Mouse (Mus musculus) left cerebral cortex, postnatal 36 days (tissue): ENCODE data around the gene Gfra1. TPM values are rescaled to one million over a fixed set of nuclear protein-coding genes. Genes with fewer than 3 reads are reported as not detected.
A peak's percentile ranks its signal among the peaks of the same experiment; 100 is the strongest.

Experiments used
- DNase-seq, 2 experiments: peaks; one replicate each; pipeline ENCODE4 v3.0.0; 2021 to 2022; ENCODE audit warnings: low spot score in 2 of 2, mixed read lengths in 1 of 2
- intact Hi-C: fragments of 180-260 bp; cut with DNase I; formaldehyde crosslinking; loops from one replicate; pipeline ENCODE4 v1.15.1; 2025
- total RNA-seq, 2 experiments: library from RNA; stranded (reverse); gene quantifications; 2 replicates each; pipeline ENCODE4 v1.2.3; 2021

Gfra1 gene
- total RNA-seq: 10 to 100 TPM; 33.5 to 36.6 TPM

GRCm38 (mm10) chr19:58455496-58456061 lies at the start of gene Gfra1:
TSS of gene Gfra1 (minus strand) at chr19:58455909.
- intact Hi-C loops: loop anchor here (10.0 kb wide), 1 partner anchor 351 kb away; no protein-coding TSS in a partner anchor
- DNase-seq: peak; percentile 48 to 49

GRCm38 (mm10) chr19:58500049-58500448 lies 44.3 kb upstream of the Gfra1 start:
- intact Hi-C loops: no loop called here
- DNase-seq: no peak

GRCm38 (mm10) chr19:58499420-58499966 lies 43.8 kb upstream of the Gfra1 start:
- DNase-seq: no peak
- intact Hi-C loops: no loop called here

GRCm38 (mm10) chr19:58497106-58497505 lies 41.4 kb upstream of the Gfra1 start:
- intact Hi-C loops: no loop called here
- DNase-seq: no peak

GRCm38 (mm10) chr19:58486686-58487085 lies 31.0 kb upstream of the Gfra1 start:
- intact Hi-C loops: no loop called here
- DNase-seq: no peak

GRCm38 (mm10) chr19:58482373-58482977 lies 26.8 kb upstream of the Gfra1 start:
- intact Hi-C loops: no loop called here
- DNase-seq: no peak

GRCm38 (mm10) chr19:58474251-58474650 lies 18.5 kb upstream of the Gfra1 start:
- intact Hi-C loops: no loop called here
- no peak for DNase-seq

GRCm38 (mm10) chr19:58469421-58469820 lies 13.7 kb upstream of the Gfra1 start:
- intact Hi-C loops: loop anchor here (2.0 to 10.0 kb wide), 4 partner anchors 472 to 815 kb away; no protein-coding TSS in a partner anchor
- peak; percentile 75 to 88 for DNase-seq

GRCm38 (mm10) chr19:58468331-58468730 lies 12.6 kb upstream of the Gfra1 start:
- no peak for DNase-seq
- intact Hi-C loops: loop anchor here (2.0 to 10.0 kb wide), 4 partner anchors 471 to 814 kb away; no protein-coding TSS in a partner anchor

- DNase-seq: no peak
- intact Hi-C loops: loop anchor here (10.0 kb wide), 1 partner anchor 549 kb away; no protein-coding TSS in a partner anchor
These were observed 8.0 kb upstream of the Gfra1 start for GRCm38 (mm10) chr19:58463755-58464154.

- DNase-seq: no peak
- intact Hi-C loops: loop anchor here (10.0 kb wide), 1 partner anchor 546 kb away; no protein-coding TSS in a partner anchor
These were observed 4.8 kb upstream of the Gfra1 start for GRCm38 (mm10) chr19:58460361-58461022.

GRCm38 (mm10) chr19:58456491-58457061 lies 867 bp upstream of the Gfra1 start:
- no peak for DNase-seq

GRCm38 (mm10) chr19:58455061-58455495 lies 631 bp downstream of the Gfra1 start:
- peak; percentile 45 to 48 for DNase-seq
- intact Hi-C loops: loop anchor here (10.0 kb wide), 1 partner anchor 350 kb away; no protein-coding TSS in a partner anchor

More at GRCm38 (mm10) chr19:58456491-58457061, 867 bp upstream of the Gfra1 start:
- intact Hi-C loops: loop anchor here (10.0 kb wide), 1 partner anchor 352 kb away; no protein-coding TSS in a partner anchor

GRCm38 (mm10) chr19:58454261-58455060 lies 1.2 kb downstream of the Gfra1 start:
- intact Hi-C loops: loop anchor here (10.0 kb wide), 1 partner anchor 350 kb away; no protein-coding TSS in a partner anchor
- DNase-seq: peak; percentile 45 to 50

- intact Hi-C loops: loop anchor here (10.0 kb wide), 1 partner anchor 349 kb away; no protein-coding TSS in a partner anchor
- DNase-seq: peak in 1 of 2 experiments; percentile 7
These were observed 2.1 kb downstream of the Gfra1 start for GRCm38 (mm10) chr19:58453581-58453980.

- intact Hi-C loops: loop anchor here (10.0 kb wide), 1 partner anchor 348 kb away; no protein-coding TSS in a partner anchor
- peak in 1 of 2 experiments; percentile 8 for DNase-seq
These were observed 2.7 kb downstream of the Gfra1 start for GRCm38 (mm10) chr19:58452941-58453551.

GRCm38 (mm10) chr19:58452178-58452819 lies 3.4 kb downstream of the Gfra1 start:
- DNase-seq: peak in 1 of 2 experiments; percentile 7
- intact Hi-C loops: loop anchor here (10.0 kb wide), 1 partner anchor 347 kb away; no protein-coding TSS in a partner anchor

GRCm38 (mm10) chr19:58451323-58451722 lies 4.4 kb downstream of the Gfra1 start:
- DNase-seq: no peak
- intact Hi-C loops: loop anchor here (10.0 kb wide), 1 partner anchor 347 kb away; no protein-coding TSS in a partner anchor
